Mouse (Mus musculus) heart, embryonic 11.5 days (tissue): Measurements from ENCODE around the gene Gsk3b. TPM values are rescaled to one million over a fixed set of nuclear protein-coding genes. Genes with fewer than 3 reads are reported as not detected.

Experiments
- ATAC-seq: fragments of 200-750 bp; cut with Nextera tagmentation; replicated peaks from 2 replicates; pipeline ENCODE4 v1.8.0; 2017; ENCODE audit warnings: moderate library complexity; ENCODE audit not compliant: insufficient number of reproducible peaks, low FRiP score, low TSS enrichment
- H3K27ac ChIP-seq: fragments of 300-500 bp; sonication (generic); 2 replicates; pipeline ENCODE4 v1.5.1; 2014; ENCODE audit warnings: mild to moderate bottlenecking, low read depth, low read length
- H3K27me3 ChIP-seq: fragments of 300-500 bp; sonication (generic); 2 replicates; pipeline ENCODE4 v1.6.1; 2014; ENCODE audit warnings: mild to moderate bottlenecking, low read length, mixed read lengths; ENCODE audit not compliant: control insufficient read depth, insufficient read depth
- H3K36me3 ChIP-seq: fragments of 300-500 bp; sonication (generic); 2 replicates; pipeline ENCODE4 v1.6.1; 2014; ENCODE audit warnings: mild to moderate bottlenecking, low read length, moderate library complexity, mixed read lengths; ENCODE audit not compliant: control insufficient read depth, insufficient read depth
- H3K4me1 ChIP-seq: fragments of 300-500 bp; sonication (generic); 2 replicates; pipeline ENCODE4 v1.6.1; 2014; ENCODE audit warnings: low read length; ENCODE audit not compliant: control insufficient read depth, insufficient read depth
- H3K4me2 ChIP-seq: fragments of 300-500 bp; sonication (generic); 2 replicates; pipeline ENCODE4 v1.6.1; 2014; ENCODE audit warnings: mild to moderate bottlenecking, moderate library complexity
- H3K4me3 ChIP-seq: fragments of 300-500 bp; sonication (generic); 2 replicates; pipeline ENCODE4 v1.5.1; 2014; ENCODE audit warnings: low read depth, low read length
- H3K9ac ChIP-seq: fragments of 300-500 bp; sonication (generic); 2 replicates; pipeline ENCODE4 v1.6.1; 2014; ENCODE audit warnings: mild to moderate bottlenecking, low read depth, low read length, moderate library complexity
- H3K9me3 ChIP-seq: fragments of 300-500 bp; sonication (generic); replicated peaks from 2 replicates; pipeline ENCODE4 v1.6.1; 2016; ENCODE audit warnings: low read length; ENCODE audit not compliant: control insufficient read depth
- WGBS: fragments of 180-500 bp; shearing (Covaris S2); extraction: QIAGEN DNeasy Blood & Tissue Kit; methylation state at CpG from one replicate; pipeline ENCODE4 v1.1.7; 2014; ENCODE audit not compliant: insufficient replicate concordance; 5-methylcytosine and 5-hydroxymethylcytosine counted together
- polyA plus RNA-seq: library from polyadenylated mRNA; unstranded; fragments of >200 nt; fragmentation: Nextera tagmentation; extraction: Ambion mirVana; gene quantifications from 2 replicates; pipeline ENCODE4 v1.2.1, GENCODE M21; 2014

Gene Gsk3b
- polyA plus RNA-seq, 1 experiment from 2014 or later = 57.5 TPM

DNA sequence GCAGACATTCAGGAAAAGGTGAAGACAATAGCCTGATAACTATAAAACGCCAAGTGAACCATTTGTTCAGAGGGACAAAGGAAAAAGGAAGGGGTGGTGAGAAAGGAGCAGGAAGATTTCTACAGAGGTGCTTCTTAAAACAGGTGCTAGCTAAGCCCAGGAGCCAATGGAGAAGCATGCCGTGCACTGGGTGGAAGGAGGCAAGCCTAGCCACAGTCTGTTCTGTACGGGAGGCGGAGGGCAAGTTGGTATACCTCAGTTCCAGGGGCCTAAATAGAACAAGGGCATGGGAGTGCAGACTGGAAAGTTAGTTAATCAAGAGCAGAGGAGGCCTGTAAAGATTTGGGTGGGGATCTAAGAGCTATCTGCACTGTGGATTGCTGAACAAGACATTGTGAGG is 3.8 kb downstream of the Gsk3b start:
- 9% methylated on average over 4 of the region's 4 CpGs for WGBS
- Histone ChIP-seq H3K9ac (peak overlapping the region; percentile 68), H3K4me1 (peaks cover 22% of the 10 kb centered on the region), H3K27me3 (no peaks in the 10 kb centered on the region), H3K4me2 (peak overlapping the region; percentile 87), H3K4me3 (peak overlapping the region; percentile 52), H3K27ac (peak overlapping the region; percentile 29; the same call in 1 of the 2 replicates), H3K9me3 (no peaks in the 10 kb centered on the region), H3K36me3 (no peaks in the 10 kb centered on the region)
- ATAC-seq = no peak

DNA sequence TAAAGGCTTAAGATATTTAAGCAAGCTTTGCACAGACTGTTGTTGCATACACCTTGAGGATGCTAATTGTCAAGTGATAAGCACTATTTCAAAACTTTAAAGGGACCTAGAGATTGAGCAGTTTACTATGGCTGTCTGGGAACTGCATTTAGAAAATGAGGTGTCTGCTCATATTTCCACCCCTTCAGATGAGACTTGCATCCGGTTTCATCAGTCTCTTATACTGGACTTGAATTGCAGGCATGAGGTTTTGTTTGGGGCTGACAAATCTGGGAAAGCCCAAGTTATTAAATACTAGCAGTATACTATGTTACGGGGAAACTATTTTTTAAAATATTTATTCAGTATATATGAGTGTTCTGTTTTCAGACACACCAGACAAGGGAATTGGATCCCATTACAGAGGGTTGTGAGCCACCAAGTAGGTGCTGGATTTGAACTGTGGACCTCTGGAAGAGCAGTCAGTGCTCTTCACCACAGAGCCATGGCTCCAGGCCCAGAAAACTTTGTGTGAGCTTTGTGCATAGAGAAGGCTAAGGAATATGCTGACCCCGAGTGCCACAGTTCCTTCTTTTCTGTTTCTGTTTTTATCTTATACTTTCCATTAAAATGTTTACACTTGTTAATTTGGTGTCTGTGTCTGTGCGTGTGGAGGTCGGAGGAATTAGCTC is 6.5 kb downstream of the Gsk3b start:
- H3K4me2 ChIP-seq = peak overlapping the region; percentile 22
- no peak overlapping the region for H3K4me3 ChIP-seq
- H3K27me3 ChIP-seq = no peaks in the 10 kb centered on the region
- H3K9ac ChIP-seq = no peak overlapping the region
- H3K9me3 ChIP-seq = no peaks in the 10 kb centered on the region
- H3K27ac ChIP-seq = no peak overlapping the region
- ATAC-seq = no peak
- H3K36me3 ChIP-seq = peaks cover 6% of the 10 kb centered on the region
- 68% methylated on average over 5 of the region's 5 CpGs for WGBS
- peaks cover 22% of the 10 kb centered on the region for H3K4me1 ChIP-seq

DNA sequence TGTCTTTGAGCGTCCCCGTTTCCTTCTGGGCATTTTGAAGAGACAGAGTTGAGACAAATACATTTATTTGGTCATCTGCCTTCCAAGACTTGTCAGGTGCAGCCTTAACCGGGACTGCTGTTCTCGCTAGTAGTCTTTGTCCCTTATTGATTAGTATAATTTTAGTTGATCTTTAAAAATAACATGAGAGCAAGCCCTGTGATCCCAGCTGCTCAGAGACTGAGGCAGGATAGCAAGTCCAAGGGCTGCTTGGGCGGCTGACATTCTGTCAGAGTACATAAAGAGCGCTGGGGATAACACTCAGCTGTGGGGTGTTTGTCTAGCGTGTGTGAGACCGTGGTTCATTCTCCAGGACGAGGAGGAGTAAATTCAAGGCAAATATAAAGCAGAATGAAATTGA is 8.7 kb downstream of the Gsk3b start:
- no peak for ATAC-seq
- no peaks in the 10 kb centered on the region for H3K9me3 ChIP-seq
- no peak overlapping the region for H3K4me2 ChIP-seq
- H3K36me3 ChIP-seq = peaks cover 6% of the 10 kb centered on the region
- 92% methylated on average over 9 of the region's 9 CpGs for WGBS
- H3K4me1 ChIP-seq = peaks cover 21% of the 10 kb centered on the region
- no peak overlapping the region for H3K4me3 ChIP-seq
- no peak overlapping the region for H3K27ac ChIP-seq
- no peak overlapping the region for H3K9ac ChIP-seq
- H3K27me3 ChIP-seq = no peaks in the 10 kb centered on the region

DNA sequence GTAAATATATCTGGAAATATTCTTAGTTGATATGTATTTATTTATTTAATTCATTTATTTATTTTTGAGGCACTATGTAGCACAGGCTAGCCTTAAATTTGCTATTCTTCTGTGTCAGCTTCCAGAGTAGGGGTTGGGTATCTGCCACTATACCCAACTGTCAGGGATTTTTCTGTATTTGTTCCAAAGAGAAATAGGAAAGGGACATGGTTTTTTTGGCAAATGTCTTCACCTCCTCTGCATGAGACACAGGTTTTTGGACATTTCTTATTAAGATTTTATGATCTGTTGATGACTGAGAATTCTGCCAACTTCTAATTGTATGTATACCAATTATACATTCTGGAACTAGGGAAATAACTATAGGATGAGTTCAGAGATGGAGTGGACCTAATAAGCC is 10.5 kb downstream of the Gsk3b start:
- ATAC-seq = no peak
- H3K9ac ChIP-seq = no peak overlapping the region
- no peaks in the 10 kb centered on the region for H3K9me3 ChIP-seq
- no peak overlapping the region for H3K4me2 ChIP-seq
- no peaks in the 10 kb centered on the region for H3K27me3 ChIP-seq
- H3K4me1 ChIP-seq = peaks cover 12% of the 10 kb centered on the region
- H3K27ac ChIP-seq = no peak overlapping the region
- H3K4me3 ChIP-seq = no peak overlapping the region
- peaks cover 6% of the 10 kb centered on the region for H3K36me3 ChIP-seq

DNA sequence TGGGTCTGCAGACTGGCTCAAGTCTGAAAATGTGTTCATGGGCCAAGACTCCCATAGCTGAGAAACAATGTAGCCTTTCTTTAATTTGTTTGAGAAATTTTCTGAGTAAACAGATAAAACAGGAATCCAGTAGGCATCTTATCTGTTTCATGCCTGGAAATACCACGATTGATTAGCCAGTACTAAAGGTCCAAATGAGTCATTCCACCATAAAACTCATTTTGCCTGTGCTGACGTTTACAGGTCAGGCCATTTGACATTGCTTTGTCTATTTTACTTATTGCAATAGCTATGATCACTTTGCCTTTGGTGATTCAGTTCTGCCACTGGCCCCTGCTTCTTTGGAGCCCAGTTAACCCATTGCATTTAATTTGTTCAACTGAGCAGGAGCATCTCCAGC is 11.8 kb downstream of the Gsk3b start:
- Histone ChIP-seq H3K27me3 (no peaks in the 10 kb centered on the region), H3K36me3 (peaks cover 6% of the 10 kb centered on the region), H3K4me2 (no peak overlapping the region), H3K4me1 (peaks cover 10% of the 10 kb centered on the region), H3K4me3 (no peak overlapping the region), H3K9me3 (no peaks in the 10 kb centered on the region), H3K27ac (no peak overlapping the region), H3K9ac (no peak overlapping the region)
- WGBS = 51% methylated on average over 2 of the region's 2 CpGs
- no peak for ATAC-seq

DNA sequence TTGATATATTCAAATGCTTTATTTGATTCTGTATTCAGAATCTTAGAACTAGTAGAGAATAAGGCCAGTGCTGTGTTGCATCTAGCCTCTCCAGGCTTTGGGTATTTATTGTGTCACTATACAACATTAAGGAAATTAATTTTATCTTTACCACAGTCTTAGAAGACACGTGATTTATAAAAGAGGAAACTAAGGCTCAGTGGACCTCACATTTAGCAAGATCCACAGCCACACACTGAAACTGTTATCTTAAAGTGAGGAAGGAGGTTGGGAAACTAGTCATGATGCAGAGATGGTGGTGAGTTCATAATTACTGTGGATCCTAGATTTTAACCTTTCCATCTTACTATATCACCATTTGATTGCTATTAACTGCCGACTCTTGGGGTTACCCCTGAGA is 16.7 kb downstream of the Gsk3b start:
- no peaks in the 10 kb centered on the region for H3K27me3 ChIP-seq
- no peak overlapping the region for H3K27ac ChIP-seq
- WGBS = 61% methylated on average over 2 of the region's 2 CpGs
- H3K9ac ChIP-seq = no peak overlapping the region
- no peaks in the 10 kb centered on the region for H3K9me3 ChIP-seq
- no peaks in the 10 kb centered on the region for H3K36me3 ChIP-seq
- no peak for ATAC-seq
- peaks cover 17% of the 10 kb centered on the region for H3K4me1 ChIP-seq
- no peak overlapping the region for H3K4me3 ChIP-seq
- no peak overlapping the region; the same call in 1 of the 2 replicates for H3K4me2 ChIP-seq

DNA sequence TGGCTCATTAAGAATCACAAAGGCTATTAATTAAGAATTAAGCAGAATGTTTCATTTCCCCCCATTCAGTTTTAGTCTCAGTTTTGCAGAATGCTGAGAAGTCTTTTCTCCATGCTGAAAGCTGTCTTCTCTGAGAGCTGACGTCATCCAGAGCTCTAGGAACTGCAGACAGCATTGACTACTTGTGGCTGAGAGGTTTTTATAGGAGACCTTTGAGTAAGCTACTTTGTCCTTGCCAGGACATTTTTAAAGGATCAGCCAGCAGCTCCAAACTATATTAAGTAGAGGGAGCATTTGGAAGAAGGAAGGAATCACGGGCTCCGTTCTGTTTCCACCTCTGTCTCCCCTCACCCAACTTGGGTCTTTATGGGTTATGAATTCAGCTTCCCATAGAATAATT is 17.7 kb downstream of the Gsk3b start:
- Histone ChIP-seq H3K4me1 (peaks cover 19% of the 10 kb centered on the region), H3K27ac (peak overlapping the region; percentile 59), H3K4me2 (peak overlapping the region; percentile 14; the same call in 1 of the 2 replicates), H3K27me3 (no peaks in the 10 kb centered on the region), H3K9ac (no peak overlapping the region), H3K9me3 (no peaks in the 10 kb centered on the region), H3K4me3 (no peak overlapping the region), H3K36me3 (no peaks in the 10 kb centered on the region)
- 54% methylated on average over 3 of the region's 3 CpGs for WGBS
- no peak for ATAC-seq

DNA sequence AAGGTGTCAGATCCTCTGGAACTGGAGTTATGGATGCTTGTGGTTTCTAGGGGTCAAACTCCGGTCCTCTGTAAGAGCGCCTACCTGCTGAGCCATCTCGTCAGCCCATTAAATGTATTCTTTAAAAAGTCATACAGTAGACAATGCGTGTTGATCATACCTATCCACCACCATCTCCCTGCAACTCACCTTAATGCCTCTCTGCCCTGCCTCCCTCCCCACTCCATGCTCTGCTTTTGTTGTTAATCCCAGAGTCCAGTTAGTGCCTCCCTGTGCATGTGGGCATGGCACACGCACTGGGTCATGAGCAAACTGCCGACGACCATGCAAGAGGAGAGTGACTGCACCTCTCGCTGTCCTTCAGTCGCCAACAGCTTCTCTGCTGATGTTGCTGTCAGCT is 21.2 kb downstream of the Gsk3b start:
- no peak for ATAC-seq
- no peak overlapping the region for H3K9ac ChIP-seq
- H3K36me3 ChIP-seq = peaks cover 3% of the 10 kb centered on the region
- no peak overlapping the region for H3K4me3 ChIP-seq
- H3K27ac ChIP-seq = no peak overlapping the region
- 80% methylated on average over 9 of the region's 9 CpGs for WGBS
- H3K27me3 ChIP-seq = no peaks in the 10 kb centered on the region
- H3K4me1 ChIP-seq = peaks cover 31% of the 10 kb centered on the region
- H3K4me2 ChIP-seq = no peak overlapping the region
- H3K9me3 ChIP-seq = no peaks in the 10 kb centered on the region

DNA sequence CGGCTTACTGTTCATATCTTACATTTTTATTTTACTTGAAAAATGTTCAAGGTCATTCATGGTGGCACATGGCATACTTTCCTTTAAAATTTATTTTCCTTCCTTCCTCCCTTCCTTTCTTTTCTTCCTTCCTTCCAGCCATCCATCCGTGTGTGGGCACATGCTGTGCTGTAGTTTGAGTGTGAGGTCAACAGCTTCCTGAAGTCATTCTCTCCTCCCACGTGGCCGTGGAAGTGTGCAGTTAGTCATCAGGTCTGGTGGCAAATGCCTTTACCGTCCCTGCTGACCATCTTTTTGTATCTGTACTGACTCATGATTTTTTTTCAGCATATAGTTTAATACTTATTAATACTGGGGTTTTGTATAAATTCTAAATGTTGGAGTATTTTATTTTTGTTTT is 21.8 kb downstream of the Gsk3b start:
- Histone ChIP-seq H3K27ac (no peak overlapping the region), H3K27me3 (no peaks in the 10 kb centered on the region), H3K4me1 (peaks cover 27% of the 10 kb centered on the region), H3K36me3 (peaks cover 3% of the 10 kb centered on the region), H3K9me3 (no peaks in the 10 kb centered on the region), H3K9ac (no peak overlapping the region), H3K4me3 (no peak overlapping the region), H3K4me2 (no peak overlapping the region)
- WGBS = 40% methylated on average over 5 of the region's 5 CpGs
- ATAC-seq = no peak
